Mouse (Mus musculus) kidney, embryonic 16.5 days (tissue): ENCODE measurements around the gene Ahsg. TPM values are rescaled to one million over a fixed set of nuclear protein-coding genes. Genes with fewer than 3 reads are reported as not detected.
"Not testable (repeated sequence)": the region's sequence is repeated elsewhere in the genome, so short reads cannot be mapped to it uniquely, and the experiment has no call there.

ENCODE experiments used
- ATAC-seq: fragments of 200-750 bp; cut with Nextera tagmentation; 2 replicates; pipeline ENCODE4 v1.8.0; 2017; ENCODE audit warnings: moderate TSS enrichment; ENCODE audit not compliant: low FRiP score, low TSS enrichment
- H3K27ac ChIP-seq: fragments of 300-500 bp; sonication (generic); 2 replicates; pipeline ENCODE4 v1.5.1; 2014; ENCODE audit warnings: low read length
- H3K27me3 ChIP-seq: fragments of 300-500 bp; sonication (generic); 2 replicates; pipeline ENCODE4 v1.6.1; 2014; ENCODE audit warnings: low read length, control low read depth, mixed read lengths; ENCODE audit not compliant: insufficient read depth
- H3K36me3 ChIP-seq: fragments of 300-500 bp; sonication (generic); 2 replicates; pipeline ENCODE4 v1.6.1; 2014; ENCODE audit warnings: low read length, control low read depth, mixed read lengths; ENCODE audit not compliant: insufficient read depth
- H3K4me1 ChIP-seq: fragments of 300-500 bp; sonication (generic); 2 replicates; pipeline ENCODE4 v1.6.1; 2014; ENCODE audit warnings: low read length, control low read depth, mixed read lengths; ENCODE audit not compliant: insufficient read depth
- H3K4me2 ChIP-seq: fragments of 300-500 bp; sonication (generic); replicated peaks from 2 replicates; pipeline ENCODE4 v1.6.1; 2014; ENCODE audit warnings: low read depth, low read length
- H3K4me3 ChIP-seq: fragments of 300-500 bp; sonication (generic); 2 replicates; pipeline ENCODE4 v1.5.1; 2014; ENCODE audit warnings: mild to moderate bottlenecking, low read length
- H3K9ac ChIP-seq: fragments of 300-500 bp; sonication (generic); replicated peaks from 2 replicates; pipeline ENCODE4 v1.6.1; 2014; ENCODE audit warnings: low read length
- H3K9me3 ChIP-seq: fragments of 300-500 bp; sonication (generic); 2 replicates; pipeline ENCODE4 v1.6.1; 2016; ENCODE audit warnings: low read length, control low read depth
- WGBS: fragments of 180-500 bp; shearing (Covaris S2); extraction: QIAGEN DNeasy Blood & Tissue Kit; methylation state at CpG from one replicate; pipeline ENCODE4 v1.1.7; 2014; 5-methylcytosine and 5-hydroxymethylcytosine counted together
- polyA plus RNA-seq: library from polyadenylated mRNA; unstranded; fragments of >200 nt; fragmentation: Nextera tagmentation; extraction: Ambion mirVana; gene quantifications from 2 replicates; pipeline ENCODE4 v1.2.1, GENCODE M21; 2015

The Ahsg gene
- polyA plus RNA-seq, 1 experiment from 2014 or later = 12.6 TPM

- H3K9me3 ChIP-seq = no peaks in the 10 kb centered on the region
- H3K36me3 ChIP-seq = no peaks in the 10 kb centered on the region
- no peak overlapping the region for H3K4me2 ChIP-seq
- H3K9ac ChIP-seq = no peak overlapping the region
- H3K4me3 ChIP-seq = no peak overlapping the region
- ATAC-seq = no peak
- no peaks in the 10 kb centered on the region for H3K27me3 ChIP-seq
- H3K4me1 ChIP-seq = no peaks in the 10 kb centered on the region
- no peak overlapping the region for H3K27ac ChIP-seq
- 82% methylated on average over 6 of the region's 6 CpGs for WGBS
Measured at GRCm38 (mm10) chr16:22929575-22929974, 38.5 kb downstream of the Ahsg start.

DNA sequence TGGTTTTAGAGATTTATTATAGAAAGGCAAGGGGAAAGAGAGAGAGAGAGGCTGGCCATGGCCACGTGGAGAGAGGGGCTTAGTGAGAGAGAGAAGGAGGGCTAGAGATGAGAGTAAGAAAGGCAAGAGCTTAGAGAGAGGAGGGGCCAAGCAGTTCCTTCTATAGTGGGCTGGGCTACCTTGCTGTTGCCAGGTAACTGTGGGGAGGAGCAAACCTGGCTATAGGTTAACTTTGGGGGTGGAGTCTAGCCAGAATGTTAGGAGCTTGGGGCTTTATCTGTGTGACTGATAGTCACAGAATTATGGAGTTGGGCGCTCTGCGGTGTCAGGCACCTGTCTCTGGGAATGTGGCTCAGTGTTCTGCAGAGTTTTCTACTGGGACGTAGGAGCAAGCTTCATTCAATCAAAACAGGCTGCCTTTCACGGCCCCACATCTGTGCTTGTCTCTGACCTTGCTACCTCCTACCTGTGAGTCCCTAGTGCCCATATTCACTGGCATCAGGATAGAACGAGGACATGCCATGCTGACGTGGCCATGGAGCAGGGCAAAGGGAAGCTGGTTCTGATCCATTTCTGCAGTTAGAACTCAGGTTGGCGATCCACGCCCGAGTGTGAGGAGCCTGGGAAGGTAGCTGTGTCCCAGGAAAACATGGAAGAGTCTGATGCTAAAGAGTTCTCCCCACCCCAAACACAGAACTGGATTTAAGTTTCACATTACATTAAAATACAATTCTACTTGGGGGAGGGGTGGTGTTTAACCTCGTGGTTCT is 40.5 kb downstream of the Ahsg start:
- no peaks in the 10 kb centered on the region for H3K27me3 ChIP-seq
- no peak overlapping the region for H3K4me3 ChIP-seq
- no peaks in the 10 kb centered on the region for H3K36me3 ChIP-seq
- H3K4me1 ChIP-seq = no peaks in the 10 kb centered on the region
- WGBS = 84% methylated on average over 11 of the region's 11 CpGs
- H3K9me3 ChIP-seq = no peaks in the 10 kb centered on the region
- H3K27ac ChIP-seq = no peak overlapping the region
- ATAC-seq = no peak
- H3K4me2 ChIP-seq = no peak overlapping the region
- no peak overlapping the region for H3K9ac ChIP-seq

DNA sequence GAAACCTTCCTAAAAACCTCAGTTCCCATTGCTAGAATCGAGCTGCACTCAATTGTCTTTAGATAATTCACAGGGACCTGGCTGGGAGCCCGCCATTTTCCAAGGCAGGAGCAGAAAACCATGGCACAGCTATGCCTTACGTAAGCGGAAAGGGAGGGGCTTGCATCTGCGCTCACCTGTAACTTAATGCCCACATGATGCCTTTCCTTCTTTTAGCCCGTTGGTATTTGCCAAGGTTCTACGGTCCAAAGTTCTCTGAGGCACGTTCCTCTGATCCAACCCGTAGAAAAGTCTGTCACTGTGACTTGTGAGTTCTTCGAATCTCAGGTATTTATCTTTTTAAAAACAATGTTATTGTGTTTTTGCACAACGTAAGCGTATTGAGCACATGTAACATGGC is 46.6 kb downstream of the Ahsg start:
- Histone ChIP-seq H3K4me3 (no peak overlapping the region), H3K27me3 (no peaks in the 10 kb centered on the region), H3K9me3 (no peaks in the 10 kb centered on the region; the same call in 1 of the 2 replicates), H3K9ac (no peak overlapping the region), H3K27ac (no peak overlapping the region), H3K36me3 (no peaks in the 10 kb centered on the region), H3K4me2 (no peak overlapping the region), H3K4me1 (no peaks in the 10 kb centered on the region)
- 89% methylated on average over 12 of the region's 12 CpGs for WGBS
- ATAC-seq = no peak

- ATAC-seq = no peak
- Histone ChIP-seq H3K4me1 (no peaks in the 10 kb centered on the region), H3K36me3 (no peaks in the 10 kb centered on the region), H3K4me3 (no peak overlapping the region), H3K4me2 (no peak overlapping the region), H3K9me3 (no peaks in the 10 kb centered on the region; the same call in 1 of the 2 replicates), H3K27ac (no peak overlapping the region), H3K9ac (no peak overlapping the region), H3K27me3 (no peaks in the 10 kb centered on the region)
- WGBS = 72% methylated on average over 2 of the region's 2 CpGs
Measured at GRCm38 (mm10) chr16:22938541-22938940, 47.5 kb downstream of the Ahsg start.

DNA sequence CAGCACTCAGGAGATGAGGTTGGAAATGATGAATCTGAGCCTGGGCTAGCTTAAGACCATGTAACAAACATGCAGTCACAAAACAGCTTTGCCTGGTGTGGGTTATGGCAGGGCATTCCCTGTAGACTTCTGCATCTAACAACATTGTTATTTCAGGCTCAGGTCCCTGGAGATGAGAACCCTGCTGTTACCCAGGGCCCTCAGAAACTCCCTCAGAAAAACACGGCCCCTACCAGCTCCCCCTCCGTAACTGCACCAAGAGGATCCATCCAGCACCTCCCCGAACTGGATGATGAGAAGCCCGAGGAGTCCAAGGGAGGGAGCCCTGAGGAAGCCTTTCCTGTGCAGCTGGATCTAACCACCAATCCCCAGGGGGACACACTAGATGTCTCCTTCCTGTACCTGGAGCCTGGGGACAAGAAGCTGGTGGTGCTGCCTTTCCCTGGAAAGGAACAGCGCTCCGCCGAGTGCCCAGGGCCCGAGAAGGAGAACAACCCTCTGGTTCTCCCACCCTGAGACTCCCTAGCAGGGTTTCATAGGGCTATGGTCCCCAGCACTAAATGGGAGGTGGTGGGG is 48.1 kb downstream of the Ahsg start:
- 79% methylated on average over 8 of the region's 8 CpGs for WGBS
- H3K4me2 ChIP-seq = no peak overlapping the region
- ATAC-seq = no peak
- H3K4me3 ChIP-seq = no peak overlapping the region
- H3K9ac ChIP-seq = no peak overlapping the region
- no peaks in the 10 kb centered on the region; the same call in 1 of the 2 replicates for H3K9me3 ChIP-seq
- H3K4me1 ChIP-seq = no peaks in the 10 kb centered on the region
- H3K27me3 ChIP-seq = no peaks in the 10 kb centered on the region
- no peak overlapping the region for H3K27ac ChIP-seq
- no peaks in the 10 kb centered on the region for H3K36me3 ChIP-seq

- H3K27ac ChIP-seq, H3K4me1 ChIP-seq, H3K27me3 ChIP-seq, ATAC-seq, H3K9me3 ChIP-seq, H3K4me3 ChIP-seq, H3K36me3 ChIP-seq, H3K4me2 ChIP-seq, H3K9ac ChIP-seq: not testable (repeated sequence)
Measured at GRCm38 (mm10) chr16:22941825-22942476, 50.9 kb downstream of the Ahsg start.

- no peaks in the 10 kb centered on the region for H3K9me3 ChIP-seq
- H3K36me3 ChIP-seq = no peaks in the 10 kb centered on the region
- no peak overlapping the region for H3K27ac ChIP-seq
- WGBS = 87% methylated on average over 2 of the region's 2 CpGs
- H3K27me3 ChIP-seq = no peaks in the 10 kb centered on the region
- H3K9ac ChIP-seq = no peak overlapping the region
- H3K4me1 ChIP-seq = no peaks in the 10 kb centered on the region
- no peak overlapping the region for H3K4me3 ChIP-seq
- H3K4me2 ChIP-seq = no peak overlapping the region
- ATAC-seq = no peak
Measured at GRCm38 (mm10) chr16:22947371-22947770, 56.3 kb downstream of the Ahsg start.

Other genes starting within 250 kb of the Ahsg start
- gene Dgkg, start 234.1 kb upstream of the Ahsg start, polyA plus RNA-seq = 0.51 and 0.81 TPM in 2 replicates
- 0.31 TPM in 1 of 2 replicates, not detected in the other for gene Crygs, start 79.7 kb upstream of the Ahsg start, polyA plus RNA-seq
- gene Tbccd1, start 33.6 kb upstream of the Ahsg start, polyA plus RNA-seq = 34.6 and 35.8 TPM in 2 replicates
- 112 and 123 TPM in 2 replicates for gene Dnajb11, start 33.4 kb upstream of the Ahsg start, polyA plus RNA-seq
- gene Fetub, start 27.1 kb downstream of the Ahsg start, polyA plus RNA-seq = 0.21 and 0.22 TPM in 2 replicates
- 0.09 TPM in 1 of 2 replicates, not detected in the other for gene Hrg, start 59.8 kb downstream of the Ahsg start, polyA plus RNA-seq
- gene Kng2, start 138.2 kb downstream of the Ahsg start, polyA plus RNA-seq = 23.5 and 29.9 TPM in 2 replicates
- gene Kng1, start 166.6 kb downstream of the Ahsg start, polyA plus RNA-seq = 2.4 and 3.6 TPM in 2 replicates
- gene Eif4a2, start 216.2 kb downstream of the Ahsg start, polyA plus RNA-seq = 235 and 238 TPM in 2 replicates
- 117 and 120 TPM in 2 replicates for gene Rfc4, start 236.5 kb downstream of the Ahsg start, polyA plus RNA-seq